Mouse (Mus musculus): ENCODE data around the gene Pklr.

Pklr gene

GRCm38 (mm10) chr3:89135958-89136357, at the start of gene Pklr:
Gene Pklr, plus strand, starts transcription at chr3:89136142.
- DNase-seq: no peak

GRCm38 (mm10) chr3:89087338-89088110, 48.4 kb upstream of the Pklr start:
- DNase-seq: peak; percentile 91

GRCm38 (mm10) chr3:89088974-89089373, 47.0 kb upstream of the Pklr start:
- DNase-seq: no peak

GRCm38 (mm10) chr3:89089882-89090591, 45.9 kb upstream of the Pklr start:
- DNase-seq: peak; percentile 78

GRCm38 (mm10) chr3:89090694-89091655, 45.0 kb upstream of the Pklr start:
- peak; percentile 79 for DNase-seq

- DNase-seq: no peak
Observed at GRCm38 (mm10) chr3:89091811-89092508, 44.0 kb upstream of the Pklr start.

- no peak for DNase-seq
Observed at GRCm38 (mm10) chr3:89092509-89093090, 43.3 kb upstream of the Pklr start.

GRCm38 (mm10) chr3:89093175-89093574, 42.8 kb upstream of the Pklr start, which contains the start of gene Rusc1:
Gene Rusc1, minus strand, starts transcription at chr3:89093311.
- peak; percentile 92 for DNase-seq

- DNase-seq: no peak
Observed at GRCm38 (mm10) chr3:89094021-89094420, 41.9 kb upstream of the Pklr start.

GRCm38 (mm10) chr3:89100811-89101210, 35.1 kb upstream of the Pklr start, which contains the start of gene Gm43738:
Gene Gm43738, minus strand, starts transcription at chr3:89101099.
- no peak for DNase-seq

GRCm38 (mm10) chr3:89101459-89101811, 34.5 kb upstream of the Pklr start:
- DNase-seq: peak; percentile 66

- peak; percentile 92 for DNase-seq
Observed at GRCm38 (mm10) chr3:89101812-89102494, 34.0 kb upstream of the Pklr start, which contains the start of gene Fdps. Gene Fdps, minus strand, starts transcription at chr3:89101959.

GRCm38 (mm10) chr3:89102495-89103290, 33.2 kb upstream of the Pklr start:
- no peak for DNase-seq

- DNase-seq: no peak
Observed at GRCm38 (mm10) chr3:89103291-89103595, 32.7 kb upstream of the Pklr start.

- DNase-seq: no peak
Observed at GRCm38 (mm10) chr3:89106881-89107280, 29.1 kb upstream of the Pklr start.

- no peak for DNase-seq
Observed at GRCm38 (mm10) chr3:89107545-89107944, 28.4 kb upstream of the Pklr start.

- DNase-seq: no peak
Observed at GRCm38 (mm10) chr3:89108146-89108545, 27.8 kb upstream of the Pklr start.

GRCm38 (mm10) chr3:89113058-89113457, 22.9 kb upstream of the Pklr start:
- DNase-seq: no peak

GRCm38 (mm10) chr3:89115522-89115921, 20.4 kb upstream of the Pklr start:
- no peak for DNase-seq

GRCm38 (mm10) chr3:89123313-89123712, 12.6 kb upstream of the Pklr start:
- no peak for DNase-seq

GRCm38 (mm10) chr3:89124241-89124640, 11.7 kb upstream of the Pklr start:
- DNase-seq: no peak

All from right cerebral cortex, postnatal 14 days (tissue).